Mouse (Mus musculus) T-cell, adult 66 days (primary cell): ENCODE measurements around the gene Slc44a4. TPM values are rescaled to one million over a fixed set of nuclear protein-coding genes. Genes with fewer than 3 reads are reported as not detected.

Source experiments
- total RNA-seq, 2 experiments: library from RNA; stranded (reverse); gene quantifications; 3 replicates in 1 of 2; 4 replicates in 1 of 2; pipeline ENCODE4 v1.2.4; 2023

Slc44a4 gene
- not detected for total RNA-seq

GRCm38 (mm10) chr17:34913930-34914665 is at the start of gene Slc44a4:
Slc44a4 (plus strand) TSS chr17:34914466.

GRCm38 (mm10) chr17:34879336-34879879 is 34.9 kb upstream of the Slc44a4 start, which contains the start of gene Zbtb12:
Zbtb12 (plus strand) TSS chr17:34879483.

GRCm38 (mm10) chr17:34881683-34882310 is 32.5 kb upstream of the Slc44a4 start, which contains the start of gene Gm20547:
Gm20547 (minus strand) TSS chr17:34882042.

GRCm38 (mm10) chr17:34898160-34898586 is 16.1 kb upstream of the Slc44a4 start, which contains the start of the genes C2 and Ehmt2:
C2 (minus strand) TSS chr17:34898265.
Ehmt2 (plus strand) TSS chr17:34898469.

GRCm38 (mm10) chr17:34931061-34931734 is 16.9 kb downstream of the Slc44a4 start, which contains the start of gene Neu1:
Neu1 (plus strand) TSS chr17:34931253.

GRCm38 (mm10) chr17:34959130-34959778 is 45.0 kb downstream of the Slc44a4 start, which contains the start of gene Hspa1b:
Hspa1b (minus strand) TSS chr17:34959238.

GRCm38 (mm10) chr17:34969822-34970221 is 55.6 kb downstream of the Slc44a4 start, which contains the start of gene Gm20481:
Gm20481 (plus strand) TSS chr17:34969912.

GRCm38 (mm10) chr17:34972069-34972749 is 57.9 kb downstream of the Slc44a4 start, which contains the start of the genes Hspa1a and Hspa1l:
Hspa1a (minus strand) TSS chr17:34972156.
Hspa1l (plus strand) TSS chr17:34972703.

Other genes with a start within 250 kb of the Slc44a4 start
- gene Tnxb, start 243.9 kb upstream of the Slc44a4 start, total RNA-seq = under 1 TPM in 1 of 2 experiments, not detected in 1; 0.09 TPM
- 1 to 10 TPM in 1 of 2 experiments, under 1 TPM in 1; 0.93 to 1.6 TPM for gene C4b, start 170.6 kb upstream of the Slc44a4 start, total RNA-seq
- gene Cyp21a1, start 109.9 kb upstream of the Slc44a4 start, total RNA-seq = not detected
- gene Stk19, start 77.5 kb upstream of the Slc44a4 start, total RNA-seq = 10 to 100 TPM; 57.0 to 64.6 TPM
- gene Dxo, start 77.4 kb upstream of the Slc44a4 start, total RNA-seq = 10 to 100 TPM; 74.3 to 76.9 TPM
- 100 to 1,000 TPM; 102 to 116 TPM for gene Skiv2l, start 64.3 kb upstream of the Slc44a4 start, total RNA-seq
- 10 to 100 TPM; 29.5 to 31.1 TPM for gene Nelfe, start 64.1 kb upstream of the Slc44a4 start, total RNA-seq
- under 1 TPM in 1 of 2 experiments, not detected in 1; 0.38 TPM for gene Cfb, start 51.9 kb upstream of the Slc44a4 start, total RNA-seq
- gene Zbtb12, start 35.0 kb upstream of the Slc44a4 start, total RNA-seq = 1 to 10 TPM; 4.7 to 5.7 TPM
- gene Gm20547, start 32.4 kb upstream of the Slc44a4 start, total RNA-seq = not detected
- 1 to 10 TPM in 1 of 2 experiments, under 1 TPM in 1; 0.35 to 2.6 TPM for gene C2, start 16.2 kb upstream of the Slc44a4 start, total RNA-seq
- gene Ehmt2, start 16.0 kb upstream of the Slc44a4 start, total RNA-seq = 100 to 1,000 TPM; 127 to 138 TPM
- gene Neu1, start 16.8 kb downstream of the Slc44a4 start, total RNA-seq = 10 to 100 TPM; 43.5 to 54.2 TPM
- gene Hspa1b, start 44.8 kb downstream of the Slc44a4 start, total RNA-seq = 10 to 100 TPM; 10.4 to 11.9 TPM
- not detected for gene Gm20481, start 55.4 kb downstream of the Slc44a4 start, total RNA-seq
- gene Hspa1a, start 57.7 kb downstream of the Slc44a4 start, total RNA-seq = 1 to 10 TPM; 3.2 to 3.6 TPM
- gene Hspa1l, start 58.2 kb downstream of the Slc44a4 start, total RNA-seq = not detected
- gene Lsm2, start 67.4 kb downstream of the Slc44a4 start, total RNA-seq = 10 to 100 TPM; 31.7 to 37.8 TPM
- gene Vars, start 86.5 kb downstream of the Slc44a4 start, total RNA-seq = 100 to 1,000 TPM; 113 to 115 TPM
- gene Vwa7, start 102.1 kb downstream of the Slc44a4 start, total RNA-seq = under 1 TPM; 0.47 to 0.52 TPM
- gene Sapcd1, start 113.5 kb downstream of the Slc44a4 start, total RNA-seq = 1 to 10 TPM in 1 of 2 experiments, not detected in 1; 2.3 TPM
- 1 to 10 TPM; 2.0 to 3.3 TPM for gene Msh5, start 132.3 kb downstream of the Slc44a4 start, total RNA-seq
- 100 to 1,000 TPM; 161 to 180 TPM for gene Clic1, start 135.5 kb downstream of the Slc44a4 start, total RNA-seq
- 1 to 10 TPM in 1 of 2 experiments, under 1 TPM in 1; 0.86 to 4.1 TPM for gene Ddah2, start 144.6 kb downstream of the Slc44a4 start, total RNA-seq
- not detected for gene Ly6g6c, start 150.9 kb downstream of the Slc44a4 start, total RNA-seq
- gene Mpig6b, start 151.7 kb downstream of the Slc44a4 start, total RNA-seq = not detected
- gene Ly6g6e, start 162.4 kb downstream of the Slc44a4 start, total RNA-seq = not detected
- not detected for gene Ly6g6d, start 163.6 kb downstream of the Slc44a4 start, total RNA-seq
- not detected for gene Ly6g6f, start 171.1 kb downstream of the Slc44a4 start, total RNA-seq
- 10 to 100 TPM; 73.4 to 81.3 TPM for gene Abhd16a, start 174.8 kb downstream of the Slc44a4 start, total RNA-seq
- gene Ly6g5c, start 193.8 kb downstream of the Slc44a4 start, total RNA-seq = not detected
- gene Ly6g5b, start 201.0 kb downstream of the Slc44a4 start, total RNA-seq = 1 to 10 TPM; 2.7 to 5.4 TPM
- gene Gpank1, start 207.0 kb downstream of the Slc44a4 start, total RNA-seq = 10 to 100 TPM; 33.5 to 34.9 TPM
- 100 to 1,000 TPM; 152 to 162 TPM for gene Csnk2b, start 207.6 kb downstream of the Slc44a4 start, total RNA-seq
- 10 to 100 TPM; 26.0 to 26.8 TPM for gene D17H6S53E, start 211.9 kb downstream of the Slc44a4 start, total RNA-seq
- 1 to 10 TPM in 1 of 2 experiments, under 1 TPM in 1; 0.55 to 1.7 TPM for gene Apom, start 217.6 kb downstream of the Slc44a4 start, total RNA-seq
- gene Bag6, start 220.7 kb downstream of the Slc44a4 start, total RNA-seq = 100 to 1,000 TPM; 403 to 408 TPM